Mouse (Mus musculus): ENCODE measurements around the gene Cmtm8.

Gene Cmtm8

GRCm38 (mm10) chr9:114844017-114844662, at the start of gene Cmtm8:
Gene Cmtm8 (minus strand): TSS chr9:114844156.
- DNase-seq (ENCODE audit: low read depth), result no peak

GRCm38 (mm10) chr9:114892974-114893373, 49.0 kb upstream of the Cmtm8 start:
- DNase-seq (ENCODE audit: low read depth), result no peak

- DNase-seq (ENCODE audit: low read depth), result no peak
Measured at GRCm38 (mm10) chr9:114890377-114890776, 46.4 kb upstream of the Cmtm8 start.

- peak; percentile 24 for DNase-seq (ENCODE audit: low read depth)
Measured at GRCm38 (mm10) chr9:114888856-114889407, 45.0 kb upstream of the Cmtm8 start.

GRCm38 (mm10) chr9:114887699-114888098, 43.7 kb upstream of the Cmtm8 start:
- DNase-seq (ENCODE audit: low read depth), result peak; percentile 83

- no peak for DNase-seq (ENCODE audit: low read depth)
Measured at GRCm38 (mm10) chr9:114885991-114886662, 42.2 kb upstream of the Cmtm8 start.

GRCm38 (mm10) chr9:114885564-114885963, 41.6 kb upstream of the Cmtm8 start:
- no peak for DNase-seq (ENCODE audit: low read depth)

GRCm38 (mm10) chr9:114881977-114882376, 38.0 kb upstream of the Cmtm8 start:
- DNase-seq (ENCODE audit: low read depth), result no peak

GRCm38 (mm10) chr9:114855327-114855726, 11.4 kb upstream of the Cmtm8 start:
- DNase-seq (ENCODE audit: low read depth), result peak; percentile 43

GRCm38 (mm10) chr9:114854686-114855085, 10.7 kb upstream of the Cmtm8 start:
- no peak for DNase-seq (ENCODE audit: low read depth)

- DNase-seq (ENCODE audit: low read depth), result no peak
Measured at GRCm38 (mm10) chr9:114853336-114853735, 9.4 kb upstream of the Cmtm8 start.

- DNase-seq (ENCODE audit: low read depth), result peak; percentile 40
Measured at GRCm38 (mm10) chr9:114851419-114852190, 7.6 kb upstream of the Cmtm8 start.

- DNase-seq (ENCODE audit: low read depth), result no peak
Measured at GRCm38 (mm10) chr9:114843634-114844016, 331 bp downstream of the Cmtm8 start.

- DNase-seq (ENCODE audit: low read depth), result no peak
Measured at GRCm38 (mm10) chr9:114842886-114843285, 1.1 kb downstream of the Cmtm8 start.

GRCm38 (mm10) chr9:114842269-114842668, 1.7 kb downstream of the Cmtm8 start:
- DNase-seq (ENCODE audit: low read depth), result no peak

GRCm38 (mm10) chr9:114838870-114839269, 5.1 kb downstream of the Cmtm8 start:
- no peak for DNase-seq (ENCODE audit: low read depth)

- DNase-seq (ENCODE audit: low read depth), result no peak
Measured at GRCm38 (mm10) chr9:114831527-114831926, 12.4 kb downstream of the Cmtm8 start.

- DNase-seq (ENCODE audit: low read depth), result no peak
Measured at GRCm38 (mm10) chr9:114830351-114830750, 13.6 kb downstream of the Cmtm8 start.

GRCm38 (mm10) chr9:114829669-114830068, 14.3 kb downstream of the Cmtm8 start:
- no peak for DNase-seq (ENCODE audit: low read depth)

GRCm38 (mm10) chr9:114828377-114828776, 15.6 kb downstream of the Cmtm8 start:
- no peak for DNase-seq (ENCODE audit: low read depth)

- no peak for DNase-seq (ENCODE audit: low read depth)
Measured at GRCm38 (mm10) chr9:114827242-114827852, 16.6 kb downstream of the Cmtm8 start.

GRCm38 (mm10) chr9:114824166-114824565, 19.8 kb downstream of the Cmtm8 start:
- no peak for DNase-seq (ENCODE audit: low read depth)
